ENCODE assay signal across 8 mouse cellular contexts in genomic region chr1:93211549-93212220, GRCm38 (mm10). TPM values are rescaled to one million over a fixed set of nuclear protein-coding genes. Genes with fewer than 3 reads are reported as not detected.
DNase-seq lines count a peak whose midpoint lies in the region; ATAC-seq lines count a peak whose summit lies in the region.
"Had no signal": no experiment of that assay in that cellular context is flagged by ENCODE, and none has a peak within 500 bp of the region (broad histone marks: within the 10 kb centered on the region; RNA-seq: fewer than 3 reads in every experiment).

No protein-coding gene starts in this region.

- no peak overlapping the region for H3K4me2 ChIP-seq in heart, embryonic 13.5 days
- H3K4me2 ChIP-seq in limb, embryonic 12.5 days = peak overlapping the region; percentile 5; the same call in 1 of the 2 replicates

- peak; percentile 21 for DNase-seq in urinary bladder, postnatal 14 days (ENCODE audit: low spot score)
- DNase-seq in urinary bladder, adult 2 months (ENCODE audit: low spot score) = no peak
- no peak for DNase-seq in cerebellum, adult 11-12 months
- no peak for DNase-seq in layer of hippocampus, adult 8-10 months (ENCODE audit: low spot score in 2 of 2)
- DNase-seq in cerebellum, adult 18-20 months = no peak

- no peak overlapping the region for H3K4me3 ChIP-seq in heart, embryonic 13.5 days
- H3K4me3 ChIP-seq in limb, embryonic 12.5 days (replicated peaks) = no peak overlapping the region

- peaks cover 8% of the 10 kb centered on the region; the same call in 1 of the 2 replicates for H3K27me3 ChIP-seq in heart, embryonic 13.5 days (replicated peaks)
- H3K27me3 ChIP-seq in limb, embryonic 12.5 days = no peaks in the 10 kb centered on the region

- no peak for ATAC-seq in heart, embryonic 13.5 days (ENCODE audit: extremely low read depth, insufficient number of reproducible peaks, low FRiP score, low TSS enrichment)
- ATAC-seq in limb, embryonic 12.5 days (ENCODE audit: insufficient number of reproducible peaks, insufficient read depth, low FRiP score, low TSS enrichment, low read depth) = no peak

- whole genome bisulfite sequencing in heart, embryonic 13.5 days = 31% methylated on average over 10 of the region's 10 CpGs
- WGBS in limb, embryonic 12.5 days = 45% methylated on average over 10 of the region's 10 CpGs

- peak overlapping the region; percentile 29; the same call in 1 of the 2 replicates for H3K9ac ChIP-seq in heart, embryonic 13.5 days
- H3K9ac ChIP-seq in limb, embryonic 12.5 days (replicated peaks) = 0 out of 2 replicates have a peak overlapping the region, but pooled peaks have one; percentile 9

- peak overlapping the region; percentile 88 for H3K27ac ChIP-seq in heart, embryonic 13.5 days (replicated peaks)
- H3K27ac ChIP-seq in limb, embryonic 12.5 days = peak overlapping the region; percentile 92

- H3K9me3 ChIP-seq in heart, embryonic 13.5 days = no peaks in the 10 kb centered on the region
- H3K9me3 ChIP-seq in limb, embryonic 12.5 days = no peaks in the 10 kb centered on the region

- no peaks in the 10 kb centered on the region for H3K36me3 ChIP-seq in heart, embryonic 13.5 days
- no peaks in the 10 kb centered on the region for H3K36me3 ChIP-seq in limb, embryonic 12.5 days

- H3K4me1 ChIP-seq in heart, embryonic 13.5 days = peaks cover 48% of the 10 kb centered on the region
- peaks cover 82% of the 10 kb centered on the region for H3K4me1 ChIP-seq in limb, embryonic 12.5 days (replicated peaks)

RNA-seq across cellular contexts. Expression of gene Sned1, which starts 24.0 kb away (rescaled TPM):
- polyA plus RNA-seq in urinary bladder, adult 2 months (2012; rRNA removed) = 12.1 and 18.7 TPM in 2 replicates
- 3.8 and 5.0 TPM in 2 replicates for polyA plus RNA-seq in heart, embryonic 13.5 days (2015; fragmentation: Nextera tagmentation; extraction: Ambion mirVana)
- 39.5 and 45.7 TPM in 2 replicates for polyA plus RNA-seq in limb, embryonic 12.5 days (2016; fragmentation: Nextera tagmentation; extraction: Ambion mirVana)
- total RNA-seq in layer of hippocampus, adult 8-10 months (2022) = 10 to 100 TPM in 3 of 4 experiments, 1 to 10 TPM in 1; 9.9 to 13.5 (median 12.4) TPM

RNA-seq across cellular contexts. Expression of gene Crocc2, which starts 43.2 kb away (rescaled TPM):
- polyA plus RNA-seq in urinary bladder, adult 2 months (2012; rRNA removed) = 0.09 and 0.10 TPM in 2 replicates
- polyA plus RNA-seq in heart, embryonic 13.5 days (2015; fragmentation: Nextera tagmentation; extraction: Ambion mirVana) = 0.17 and 0.31 TPM in 2 replicates
- 0.27 and 0.33 TPM in 2 replicates for polyA plus RNA-seq in limb, embryonic 12.5 days (2016; fragmentation: Nextera tagmentation; extraction: Ambion mirVana)
- total RNA-seq in layer of hippocampus, adult 8-10 months (2022) = under 1 TPM; 0.27 to 0.72 (median 0.37) TPM

RNA-seq across cellular contexts. Expression of gene 2310007B03Rik, which starts 50.9 kb away (rescaled TPM):
- 0.03 and 0.07 TPM in 2 replicates for polyA plus RNA-seq in urinary bladder, adult 2 months (2012; rRNA removed)
- polyA plus RNA-seq in heart, embryonic 13.5 days (2015; fragmentation: Nextera tagmentation; extraction: Ambion mirVana) = 0.12 and 0.24 TPM in 2 replicates
- polyA plus RNA-seq in limb, embryonic 12.5 days (2016; fragmentation: Nextera tagmentation; extraction: Ambion mirVana) = 0.10 and 0.18 TPM in 2 replicates
- total RNA-seq in layer of hippocampus, adult 8-10 months (2022) = not detected
- total RNA-seq: left cerebral cortex, postnatal 10 days had no signal
